Mouse (Mus musculus): ENCODE measurements around the gene Gm17660. TPM values are rescaled to one million over a fixed set of nuclear protein-coding genes. Genes with fewer than 3 reads are reported as not detected.

Gm17660 gene
- polyA plus RNA-seq, 1 experiment from 2014 or later, result not detected

DNA sequence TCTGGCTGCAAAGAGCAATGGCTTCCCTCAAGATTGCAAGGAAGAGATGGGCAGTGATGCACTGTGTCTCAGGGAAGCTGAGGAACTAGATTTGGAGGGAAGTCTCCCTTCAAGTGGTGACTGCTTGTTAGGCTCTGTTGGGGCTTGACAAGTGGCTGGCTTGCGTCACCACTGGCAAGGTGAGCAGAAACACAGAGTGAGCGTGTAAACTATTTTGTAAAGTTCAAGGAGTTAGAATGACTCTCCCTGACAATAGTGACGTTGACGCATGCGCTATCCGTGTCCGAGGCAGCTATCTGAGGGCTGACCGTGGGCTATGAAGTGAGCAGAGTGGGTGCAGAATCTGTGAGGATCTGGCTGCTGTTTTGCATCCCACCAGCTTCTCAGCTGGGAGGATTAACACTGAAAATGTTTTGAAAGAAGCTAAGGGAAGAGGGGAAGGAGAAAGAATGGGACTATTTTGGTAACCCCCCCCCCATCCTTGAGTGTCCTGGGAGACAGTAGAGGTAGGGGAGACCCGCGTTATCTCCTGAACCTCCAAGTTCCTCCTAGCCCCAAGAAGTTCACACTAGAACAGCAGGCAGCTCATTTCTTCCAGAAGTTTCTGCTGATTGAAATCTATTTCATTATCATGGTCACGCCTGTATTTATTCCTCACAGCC lies 18.1 kb upstream of the Gm17660 start:
- Histone ChIP-seq H3K4me1 (replicated peaks; ENCODE audit: control insufficient read depth, insufficient read depth, low read length) (no peaks in the 10 kb centered on the region), H3K9ac (no peak overlapping the region), H3K27me3 (ENCODE audit: control insufficient read depth, insufficient read depth, low read length) (no peaks in the 10 kb centered on the region), H3K27ac (no peak overlapping the region), H3K4me3 (replicated peaks; ENCODE audit: low read length) (no peak overlapping the region), H3K36me3 (replicated peaks; ENCODE audit: control insufficient read depth, insufficient read depth) (peaks cover 7% of the 10 kb centered on the region; the same call in 1 of the 2 replicates), H3K9me3 (ENCODE audit: control insufficient read depth, low read length) (no peaks in the 10 kb centered on the region), H3K4me2 (replicated peaks) (no peak overlapping the region)
- WGBS, result 90% methylated on average over 11 of the region's 11 CpGs
- DNase-seq (ENCODE audit: low spot score) (no peak), ATAC-seq (ENCODE audit: low FRiP score) (no peak)

DNA sequence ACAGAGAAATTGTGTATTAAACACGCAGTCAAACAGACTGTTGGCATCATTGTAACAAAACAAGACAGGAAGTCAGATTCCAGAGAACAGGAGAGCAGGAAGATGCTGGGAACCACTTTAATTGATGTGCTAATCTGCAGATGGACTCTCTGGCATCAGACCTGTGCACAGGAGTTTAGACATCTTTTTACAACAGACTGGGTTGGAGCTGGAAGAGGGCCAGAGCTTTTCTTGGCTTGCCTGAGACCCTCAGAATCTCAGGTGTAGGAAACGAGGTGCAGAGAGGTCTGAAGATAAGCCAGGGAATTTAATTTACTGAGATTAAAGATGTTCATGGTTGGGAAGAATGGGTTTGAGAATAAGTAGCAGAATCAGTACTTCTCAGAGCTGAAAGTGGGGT lies 12.3 kb upstream of the Gm17660 start:
- no peak overlapping the region for H3K4me2 ChIP-seq (replicated peaks)
- no peak overlapping the region for H3K9ac ChIP-seq
- ATAC-seq (ENCODE audit: low FRiP score) (no peak), DNase-seq (ENCODE audit: low spot score) (no peak)
- H3K4me1 ChIP-seq (replicated peaks; ENCODE audit: control insufficient read depth, insufficient read depth, low read length), result no peaks in the 10 kb centered on the region
- 77% methylated on average over 2 of the region's 2 CpGs for WGBS
- no peaks in the 10 kb centered on the region for H3K9me3 ChIP-seq (ENCODE audit: control insufficient read depth, low read length)
- no peak overlapping the region for H3K27ac ChIP-seq
- peaks cover 13% of the 10 kb centered on the region; the same call in 1 of the 2 replicates for H3K36me3 ChIP-seq (replicated peaks; ENCODE audit: control insufficient read depth, insufficient read depth)
- H3K27me3 ChIP-seq (ENCODE audit: control insufficient read depth, insufficient read depth, low read length), result no peaks in the 10 kb centered on the region
- H3K4me3 ChIP-seq (replicated peaks; ENCODE audit: low read length), result no peak overlapping the region

DNA sequence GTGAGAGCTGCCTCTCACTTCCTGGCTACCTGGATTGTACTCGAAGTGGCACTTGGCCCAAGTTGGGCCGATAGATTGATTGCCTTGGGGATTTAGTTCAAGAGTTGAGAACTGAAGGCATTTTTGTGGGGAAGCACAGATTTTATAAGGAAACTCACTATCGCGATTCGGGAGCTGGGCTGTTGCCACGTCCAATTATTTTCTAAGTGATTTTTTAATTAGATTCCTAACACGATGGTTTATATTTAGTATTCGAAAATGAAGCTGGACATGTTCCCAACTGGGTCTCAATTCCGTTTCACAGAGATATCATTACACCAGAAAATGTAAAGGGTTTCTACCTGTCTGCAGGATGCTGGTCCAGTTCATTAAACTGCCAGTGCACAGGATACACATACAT lies 8.0 kb upstream of the Gm17660 start:
- Histone ChIP-seq H3K4me2 (replicated peaks) (no peak overlapping the region), H3K27ac (no peak overlapping the region), H3K9me3 (ENCODE audit: control insufficient read depth, low read length) (no peaks in the 10 kb centered on the region), H3K9ac (no peak overlapping the region), H3K36me3 (replicated peaks; ENCODE audit: control insufficient read depth, insufficient read depth) (peaks cover 6% of the 10 kb centered on the region; the same call in 1 of the 2 replicates), H3K4me3 (replicated peaks; ENCODE audit: low read length) (no peak overlapping the region), H3K4me1 (replicated peaks; ENCODE audit: control insufficient read depth, insufficient read depth, low read length) (no peaks in the 10 kb centered on the region), H3K27me3 (ENCODE audit: control insufficient read depth, insufficient read depth, low read length) (no peaks in the 10 kb centered on the region)
- no peak for ATAC-seq (ENCODE audit: low FRiP score)
- 89% methylated on average over 9 of the region's 9 CpGs for WGBS
- no peak for DNase-seq (ENCODE audit: low spot score)

DNA sequence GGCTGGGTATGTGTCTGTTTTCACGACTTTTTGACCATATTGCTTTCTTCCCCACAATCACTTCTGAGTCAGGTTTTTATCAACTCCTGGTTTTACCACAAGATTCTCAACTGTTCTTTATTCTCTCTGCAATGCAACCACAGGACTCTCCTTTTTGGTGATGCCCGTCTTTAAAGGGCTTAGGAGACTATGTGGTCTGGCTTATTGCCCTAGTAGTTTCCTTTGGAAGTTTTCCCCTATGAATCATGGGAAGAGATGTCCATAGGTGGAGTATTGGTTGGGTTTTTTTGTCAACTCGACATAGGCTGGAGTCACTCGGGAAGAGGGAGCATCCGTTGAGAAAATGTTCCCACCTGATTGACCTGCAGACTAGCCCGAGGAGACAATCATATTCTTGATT lies 3.3 kb upstream of the Gm17660 start:
- Histone ChIP-seq H3K9me3 (ENCODE audit: control insufficient read depth, low read length) (no peaks in the 10 kb centered on the region), H3K27ac (no peak overlapping the region), H3K4me3 (replicated peaks; ENCODE audit: low read length) (no peak overlapping the region), H3K36me3 (replicated peaks; ENCODE audit: control insufficient read depth, insufficient read depth) (no peaks in the 10 kb centered on the region; the same call in 1 of the 2 replicates), H3K4me2 (replicated peaks) (no peak overlapping the region), H3K27me3 (ENCODE audit: control insufficient read depth, insufficient read depth, low read length) (no peaks in the 10 kb centered on the region; the same call in 1 of the 2 replicates), H3K4me1 (replicated peaks; ENCODE audit: control insufficient read depth, insufficient read depth, low read length) (no peaks in the 10 kb centered on the region), H3K9ac (no peak overlapping the region)
- no peak for ATAC-seq (ENCODE audit: low FRiP score)
- 88% methylated on average over 6 of the region's 6 CpGs for WGBS
- no peak for DNase-seq (ENCODE audit: low spot score)

DNA sequence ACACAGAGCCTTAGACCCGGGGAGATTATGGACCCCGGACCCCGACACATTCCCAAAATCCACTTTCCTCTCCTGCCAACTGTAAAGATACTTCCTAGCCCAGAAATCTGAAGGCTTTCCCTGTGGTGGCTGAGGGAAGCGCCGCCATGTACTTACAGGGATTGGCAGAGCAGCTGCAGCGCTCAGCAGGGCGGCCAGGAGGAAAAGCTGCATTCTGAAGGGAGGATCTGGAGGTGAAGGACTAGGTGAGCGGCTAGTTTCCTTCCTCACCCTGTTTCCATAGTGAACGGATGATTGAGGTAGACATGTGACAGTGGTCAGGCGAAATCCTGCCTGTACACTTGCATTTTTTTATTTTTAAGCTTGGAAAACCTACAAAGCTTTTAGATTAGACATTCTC lies 1.0 kb downstream of the Gm17660 start:
- ATAC-seq (ENCODE audit: low FRiP score) (no peak), DNase-seq (ENCODE audit: low spot score) (no peak)
- peaks cover 6% of the 10 kb centered on the region; the same call in 1 of the 2 replicates for H3K4me1 ChIP-seq (replicated peaks; ENCODE audit: control insufficient read depth, insufficient read depth, low read length)
- no peaks in the 10 kb centered on the region; the same call in 1 of the 2 replicates for H3K36me3 ChIP-seq (replicated peaks; ENCODE audit: control insufficient read depth, insufficient read depth)
- H3K27me3 ChIP-seq (ENCODE audit: control insufficient read depth, insufficient read depth, low read length), result no peaks in the 10 kb centered on the region; the same call in 1 of the 2 replicates
- no peak overlapping the region for H3K27ac ChIP-seq
- WGBS, result 39% methylated on average over 10 of the region's 10 CpGs
- H3K4me2 ChIP-seq (replicated peaks), result no peak overlapping the region
- no peak overlapping the region for H3K4me3 ChIP-seq (replicated peaks; ENCODE audit: low read length)
- H3K9ac ChIP-seq, result no peak overlapping the region
- H3K9me3 ChIP-seq (ENCODE audit: control insufficient read depth, low read length), result no peaks in the 10 kb centered on the region

DNA sequence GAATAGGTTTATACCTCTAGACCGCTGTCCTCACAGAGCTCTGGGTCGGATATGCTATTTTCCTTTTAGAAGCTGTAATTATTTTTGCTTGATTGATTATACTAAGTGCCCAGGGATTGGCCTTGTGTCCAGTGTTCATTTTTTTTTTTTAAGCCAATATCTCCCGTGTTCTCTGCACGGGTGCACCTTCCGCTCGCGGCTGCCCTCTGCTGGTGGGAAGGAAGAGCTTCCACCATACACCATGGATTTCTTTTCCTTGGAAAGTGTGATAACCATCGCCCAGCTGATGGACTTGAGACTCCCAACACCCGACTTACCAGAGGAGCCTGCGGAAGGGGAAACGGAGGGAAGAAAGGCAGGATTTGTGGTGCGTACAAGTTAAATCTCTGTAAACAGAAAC lies 3.0 kb downstream of the Gm17660 start:
- H3K27ac ChIP-seq, result no peak overlapping the region

DNA sequence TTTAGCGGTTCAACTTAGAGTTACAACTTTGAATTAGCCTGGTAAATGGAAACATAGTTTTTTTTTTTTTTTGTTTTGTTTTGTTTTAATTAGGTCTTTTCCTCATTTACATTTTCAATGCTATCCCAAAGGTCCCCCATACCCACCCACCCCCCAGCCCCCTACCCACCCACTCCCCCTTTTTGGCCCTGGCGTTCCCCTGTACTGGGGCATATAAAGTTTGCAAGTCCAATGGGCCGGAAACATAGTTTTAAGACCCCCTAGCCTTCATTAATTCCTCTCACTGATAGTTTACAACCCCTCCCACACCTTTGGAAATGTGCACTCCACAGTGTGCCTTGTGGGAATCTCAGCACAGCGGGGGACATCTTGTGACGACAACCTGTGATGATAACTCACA lies 3.8 kb downstream of the Gm17660 start:
- H3K27me3 ChIP-seq (ENCODE audit: control insufficient read depth, insufficient read depth, low read length), result no peaks in the 10 kb centered on the region; the same call in 1 of the 2 replicates
- 78% methylated on average over 5 of the region's 5 CpGs for WGBS
- H3K36me3 ChIP-seq (replicated peaks; ENCODE audit: control insufficient read depth, insufficient read depth), result no peaks in the 10 kb centered on the region; the same call in 1 of the 2 replicates
- DNase-seq (ENCODE audit: low spot score) (no peak), ATAC-seq (ENCODE audit: low FRiP score) (peak; percentile 86)
- H3K4me3 ChIP-seq (replicated peaks; ENCODE audit: low read length), result no peak overlapping the region
- no peaks in the 10 kb centered on the region for H3K9me3 ChIP-seq (ENCODE audit: control insufficient read depth, low read length)
- no peak overlapping the region for H3K27ac ChIP-seq
- H3K4me1 ChIP-seq (replicated peaks; ENCODE audit: control insufficient read depth, insufficient read depth, low read length), result peaks cover 6% of the 10 kb centered on the region; the same call in 1 of the 2 replicates
- H3K4me2 ChIP-seq (replicated peaks), result no peak overlapping the region
- H3K9ac ChIP-seq, result no peak overlapping the region

More for the DNA sequence above, 3.0 kb downstream of the Gm17660 start:
- DNase-seq (ENCODE audit: low spot score) (peak; percentile 67), ATAC-seq (ENCODE audit: low FRiP score) (no peak)
- H3K4me2 ChIP-seq (replicated peaks), result no peak overlapping the region
- H3K4me1 ChIP-seq (replicated peaks; ENCODE audit: control insufficient read depth, insufficient read depth, low read length), result peaks cover 6% of the 10 kb centered on the region; the same call in 1 of the 2 replicates
- H3K27me3 ChIP-seq (ENCODE audit: control insufficient read depth, insufficient read depth, low read length), result no peaks in the 10 kb centered on the region; the same call in 1 of the 2 replicates
- H3K9ac ChIP-seq, result no peak overlapping the region
- H3K9me3 ChIP-seq (ENCODE audit: control insufficient read depth, low read length), result no peaks in the 10 kb centered on the region
- 40% methylated on average over 12 of the region's 12 CpGs for WGBS
- no peaks in the 10 kb centered on the region; the same call in 1 of the 2 replicates for H3K36me3 ChIP-seq (replicated peaks; ENCODE audit: control insufficient read depth, insufficient read depth)
- H3K4me3 ChIP-seq (replicated peaks; ENCODE audit: low read length), result no peak overlapping the region

DNA sequence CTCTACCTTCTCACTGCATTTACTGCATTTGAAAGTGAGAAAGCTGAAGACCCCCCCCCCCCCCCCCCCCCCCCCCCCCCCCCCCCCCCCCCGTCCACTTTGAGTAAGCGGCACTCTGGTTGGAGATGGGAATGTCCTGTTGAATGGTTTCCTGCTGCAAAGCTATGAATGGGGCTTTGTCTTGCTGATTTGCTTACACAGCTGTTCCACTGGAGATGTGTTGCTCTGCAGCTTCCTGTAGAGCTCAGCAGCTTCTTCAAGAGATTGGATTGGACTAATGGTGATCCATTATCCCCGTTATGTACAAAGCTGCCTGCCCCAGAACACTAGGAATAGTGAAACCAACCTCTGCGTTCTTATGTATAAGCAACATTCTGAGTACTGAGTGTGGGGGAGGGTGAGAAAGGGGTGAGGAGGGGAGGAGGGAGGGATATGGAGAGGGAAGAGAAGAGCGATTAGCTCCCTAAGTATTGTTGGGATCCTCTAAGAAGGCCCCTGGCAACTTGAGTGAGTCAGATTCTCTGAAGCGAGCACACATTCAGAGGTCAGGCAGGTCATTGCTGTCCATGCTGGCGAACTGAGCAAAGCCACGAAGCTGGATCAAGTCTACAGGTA lies 5.0 kb downstream of the Gm17660 start:
- Histone ChIP-seq H3K27ac (peak overlapping the region; percentile 77), H3K4me3 (replicated peaks; ENCODE audit: low read length) (no peak overlapping the region), H3K4me2 (replicated peaks) (0 out of 2 replicates have a peak overlapping the region, but pooled peaks have one; percentile 12), H3K9ac (no peak overlapping the region), H3K27me3 (ENCODE audit: control insufficient read depth, insufficient read depth, low read length) (no peaks in the 10 kb centered on the region; the same call in 1 of the 2 replicates), H3K36me3 (replicated peaks; ENCODE audit: control insufficient read depth, insufficient read depth) (no peaks in the 10 kb centered on the region), H3K9me3 (ENCODE audit: control insufficient read depth, low read length) (no peaks in the 10 kb centered on the region), H3K4me1 (replicated peaks; ENCODE audit: control insufficient read depth, insufficient read depth, low read length) (peaks cover 6% of the 10 kb centered on the region; the same call in 1 of the 2 replicates)
- WGBS, result 5% methylated on average over 6 of the region's 8 CpGs
- peak; percentile 41 for DNase-seq (ENCODE audit: low spot score)
- peak; percentile 91 for ATAC-seq (ENCODE audit: low FRiP score)

DNA sequence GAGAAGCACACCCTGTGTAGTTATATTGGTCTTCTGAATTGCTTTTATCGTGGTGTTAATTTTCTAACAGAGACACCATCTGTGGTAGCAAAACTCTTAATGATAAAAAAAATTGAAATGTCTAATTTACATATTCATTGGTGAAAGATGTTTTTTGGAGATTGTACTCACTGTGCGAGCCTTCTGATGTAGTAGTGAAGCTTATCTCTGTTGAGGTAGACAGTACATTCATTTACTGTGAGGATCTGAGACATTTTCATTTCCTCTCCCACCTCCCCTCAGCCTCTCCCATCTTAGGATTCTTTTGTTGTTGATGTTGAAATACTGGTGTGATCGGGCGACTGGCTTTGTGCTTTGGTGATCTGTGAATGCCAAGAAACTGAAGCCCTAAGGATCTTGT lies 6.4 kb downstream of the Gm17660 start:
- no peak for ATAC-seq (ENCODE audit: low FRiP score)
- H3K27me3 ChIP-seq (ENCODE audit: control insufficient read depth, insufficient read depth, low read length), result no peaks in the 10 kb centered on the region
- no peak overlapping the region for H3K9ac ChIP-seq
- H3K36me3 ChIP-seq (replicated peaks; ENCODE audit: control insufficient read depth, insufficient read depth), result no peaks in the 10 kb centered on the region
- WGBS, result 54% methylated on average over 4 of the region's 4 CpGs
- H3K4me3 ChIP-seq (replicated peaks; ENCODE audit: low read length), result no peak overlapping the region
- no peak for DNase-seq (ENCODE audit: low spot score)
- no peak overlapping the region for H3K4me2 ChIP-seq (replicated peaks)
- no peaks in the 10 kb centered on the region for H3K9me3 ChIP-seq (ENCODE audit: control insufficient read depth, low read length)
- no peak overlapping the region; the same call in 1 of the 2 replicates for H3K27ac ChIP-seq
- peaks cover 6% of the 10 kb centered on the region; the same call in 1 of the 2 replicates for H3K4me1 ChIP-seq (replicated peaks; ENCODE audit: control insufficient read depth, insufficient read depth, low read length)

Measured in hindbrain, embryonic 14.5 days (tissue).